Mouse (Mus musculus): Measurements from ENCODE around the gene Mtf2.
A peak's percentile ranks its signal among the peaks of the same experiment; 100 is the strongest.
"Not testable (repeated sequence)": the region's sequence is repeated elsewhere in the genome, so short reads cannot be mapped to it uniquely, and the experiment has no call there.

Gene Mtf2

DNA sequence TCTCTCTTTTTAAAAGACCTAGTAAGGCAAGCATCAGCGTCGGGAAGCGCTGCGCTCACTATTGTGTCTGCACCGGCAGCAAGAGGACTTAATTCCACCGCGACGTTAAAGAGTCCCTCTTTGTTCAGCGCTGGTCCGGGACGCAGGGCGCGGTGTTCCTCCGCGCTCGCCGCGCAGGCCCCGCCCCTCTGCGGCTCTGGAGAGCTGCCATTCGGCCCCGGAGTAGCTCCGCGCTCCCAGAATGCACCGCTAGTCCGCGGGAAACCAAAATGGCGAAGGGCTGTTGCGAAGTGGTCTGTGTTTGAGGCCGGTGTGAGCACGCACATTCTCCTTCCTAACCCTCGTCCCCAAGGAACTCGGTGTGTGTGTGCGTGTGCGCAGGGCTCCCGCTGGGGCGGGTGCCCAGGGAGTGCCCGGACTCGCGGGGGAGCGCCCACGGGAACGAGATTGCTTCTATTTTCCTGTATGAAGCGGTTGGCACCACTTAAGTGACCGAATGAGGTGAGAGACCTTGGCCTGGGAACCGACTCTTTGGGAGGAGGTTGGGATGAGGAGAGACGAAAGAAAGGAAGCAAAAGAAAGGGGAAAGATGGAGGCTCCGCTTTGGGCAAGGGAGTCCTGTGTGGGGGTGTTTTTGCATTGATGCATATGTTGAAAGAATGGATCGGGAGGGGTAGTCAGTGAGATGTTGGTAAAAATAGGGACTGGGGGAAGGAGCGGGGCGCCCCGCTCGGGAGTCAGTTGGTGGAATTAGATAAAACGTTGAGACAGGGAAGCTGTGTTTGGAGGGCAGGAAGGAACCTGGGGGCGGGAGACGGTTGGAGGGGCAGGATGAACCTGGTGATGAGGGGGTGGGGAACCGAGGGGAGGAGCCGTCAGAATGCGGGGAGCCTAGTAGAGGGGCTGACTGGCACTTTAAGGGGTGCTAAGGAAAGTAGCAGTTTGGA, at the start of gene Mtf2:
Gene Mtf2, plus strand, starts transcription at position 210 of the 947 bp plus-strand sequence.
- DNase-seq (ENCODE audit: low spot score in 2 of 2) = peak; percentile 96

GRCm38 (mm10) chr5:108017232-108017631, 48.2 kb upstream of the Mtf2 start:
- no peak for DNase-seq (ENCODE audit: low spot score in 2 of 2)

DNA sequence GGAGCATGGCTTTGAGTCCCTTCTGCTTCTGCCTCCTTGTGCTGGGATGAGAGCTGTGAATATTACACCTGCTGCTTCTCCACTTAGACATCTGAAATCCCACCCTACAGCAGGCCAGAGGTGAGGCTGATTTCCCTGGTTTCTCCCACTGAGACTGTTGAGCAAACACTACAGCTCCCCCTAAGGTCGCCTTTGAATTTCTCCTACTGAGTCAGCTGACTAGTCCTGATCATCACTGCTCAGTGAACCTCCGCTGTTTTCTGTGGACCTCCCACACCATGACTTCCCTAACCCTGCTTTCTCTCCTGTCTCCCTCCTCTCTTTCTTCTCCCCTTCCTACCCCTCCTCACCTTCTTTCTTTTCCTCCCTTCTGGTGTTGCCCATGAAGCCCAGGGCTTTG, 46.1 kb upstream of the Mtf2 start:
- no peak for DNase-seq (ENCODE audit: low spot score in 2 of 2)

DNA sequence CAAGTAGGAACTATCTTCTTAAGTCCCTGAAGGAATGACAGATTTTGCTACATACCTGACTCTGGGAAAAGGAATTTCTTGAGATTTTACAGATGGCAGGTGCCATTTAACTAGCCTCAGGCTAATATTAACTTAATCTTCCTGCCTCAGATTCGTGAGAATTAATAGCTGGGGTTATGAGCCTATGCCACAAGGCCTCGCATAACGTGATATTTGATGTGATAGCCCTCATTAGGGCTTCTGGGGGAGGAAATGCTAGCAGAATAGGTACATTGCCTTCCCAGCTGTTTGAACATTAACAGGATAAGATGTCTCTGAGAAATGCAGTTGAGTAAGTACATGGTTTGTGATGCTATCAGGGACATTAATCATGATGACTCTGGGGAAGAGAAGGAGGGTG, 44.1 kb upstream of the Mtf2 start:
- DNase-seq (ENCODE audit: low spot score in 2 of 2) = no peak

DNA sequence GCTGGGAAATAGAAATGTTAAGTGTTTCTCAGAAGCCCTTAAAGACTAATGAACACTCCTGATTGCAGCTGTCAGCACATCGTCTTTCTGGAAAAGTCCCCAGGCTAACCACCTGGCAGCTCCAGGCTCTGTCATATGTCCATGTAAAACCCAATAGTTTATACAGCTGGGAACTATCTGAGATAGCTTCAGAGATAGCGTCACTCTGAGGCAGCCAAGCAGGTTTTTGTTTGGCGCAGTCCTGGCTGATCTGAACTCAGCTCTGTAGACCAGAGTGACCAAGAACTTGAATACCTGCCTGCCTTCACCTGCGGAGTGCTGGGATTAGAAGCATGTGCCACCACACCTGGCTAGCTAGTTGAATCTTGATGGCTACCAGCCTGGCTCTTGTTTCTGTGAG, 37.2 kb upstream of the Mtf2 start:
- DNase-seq (ENCODE audit: low spot score in 2 of 2) = no peak

DNA sequence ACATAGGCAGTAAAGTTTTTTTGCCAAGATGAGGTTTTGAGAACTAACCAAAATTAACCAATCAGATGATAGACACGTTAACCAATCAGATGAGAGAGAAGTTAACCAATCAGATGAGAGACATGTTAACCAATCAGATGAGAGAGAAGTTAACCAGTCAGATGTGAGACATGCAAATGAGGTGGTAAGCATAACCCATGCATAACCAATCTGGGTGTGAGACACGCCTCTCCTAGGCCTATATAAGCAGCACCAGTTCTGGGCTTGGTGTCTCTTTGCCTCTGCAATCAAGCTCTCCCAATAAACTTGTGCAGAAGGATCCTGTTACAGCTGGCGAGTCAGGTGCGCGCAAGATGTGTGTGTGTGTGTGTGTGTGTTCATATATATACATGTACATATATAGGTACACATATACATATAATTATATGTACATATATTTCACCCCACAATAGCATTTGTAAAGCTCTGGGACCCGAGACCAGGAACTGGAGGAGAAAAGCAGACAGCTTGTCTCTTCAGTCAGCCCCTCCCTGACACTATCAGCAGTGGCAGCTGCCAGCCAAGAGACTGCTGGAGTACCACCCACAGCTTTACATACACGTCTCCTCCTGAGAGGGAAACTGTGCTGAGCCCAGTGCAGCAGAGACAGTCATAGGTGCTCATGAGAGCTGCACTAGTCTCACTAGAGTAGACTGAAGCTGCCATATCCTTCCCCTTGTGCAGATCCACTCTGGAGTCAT, 36.5 kb upstream of the Mtf2 start:
- DNase-seq (ENCODE audit: low spot score in 2 of 2) = not testable (repeated sequence)

DNA sequence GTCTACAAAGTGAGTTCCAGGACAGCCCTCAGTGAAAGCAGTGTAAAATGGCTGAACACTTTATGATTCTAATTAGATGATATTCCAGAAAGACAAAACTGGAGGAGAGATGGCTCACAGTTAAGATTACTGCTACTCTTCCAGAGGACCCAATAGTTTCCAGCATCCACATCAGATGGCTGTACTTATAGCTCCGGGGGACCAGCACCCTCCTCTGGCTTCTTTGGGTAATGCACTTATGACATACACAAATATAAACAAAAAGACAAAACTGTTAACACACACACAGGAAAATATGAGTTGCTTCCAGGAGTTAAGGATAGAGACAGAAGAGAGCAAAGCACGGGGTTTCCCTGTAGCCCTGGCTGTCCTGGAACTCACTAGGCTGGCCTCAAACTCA, 35.5 kb upstream of the Mtf2 start:
- DNase-seq (ENCODE audit: low spot score in 2 of 2) = no peak

DNA sequence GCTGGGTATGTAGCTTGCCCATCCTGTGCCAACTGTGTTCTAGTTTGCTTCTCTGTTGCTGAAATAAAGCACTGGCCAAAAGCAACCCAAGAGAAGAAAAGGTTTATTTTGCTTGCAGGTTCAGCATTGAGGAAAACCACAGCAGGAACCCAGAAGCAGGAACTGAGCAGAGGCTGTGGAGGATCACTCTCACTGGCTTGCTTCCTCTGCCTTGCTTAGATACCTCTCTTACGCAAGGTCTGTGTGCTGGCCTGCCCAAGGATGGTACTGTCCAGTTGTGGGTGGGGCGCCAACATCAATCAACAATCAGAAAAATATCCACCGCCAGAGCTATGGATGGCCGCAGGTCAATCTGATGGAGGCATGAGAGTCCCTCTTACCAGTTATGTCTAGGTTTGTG, 34.2 kb upstream of the Mtf2 start:
- DNase-seq (ENCODE audit: low spot score in 2 of 2) = no peak

- DNase-seq (ENCODE audit: low spot score in 2 of 2) = no peak
Observed at GRCm38 (mm10) chr5:108034194-108034593, 31.3 kb upstream of the Mtf2 start.

DNA sequence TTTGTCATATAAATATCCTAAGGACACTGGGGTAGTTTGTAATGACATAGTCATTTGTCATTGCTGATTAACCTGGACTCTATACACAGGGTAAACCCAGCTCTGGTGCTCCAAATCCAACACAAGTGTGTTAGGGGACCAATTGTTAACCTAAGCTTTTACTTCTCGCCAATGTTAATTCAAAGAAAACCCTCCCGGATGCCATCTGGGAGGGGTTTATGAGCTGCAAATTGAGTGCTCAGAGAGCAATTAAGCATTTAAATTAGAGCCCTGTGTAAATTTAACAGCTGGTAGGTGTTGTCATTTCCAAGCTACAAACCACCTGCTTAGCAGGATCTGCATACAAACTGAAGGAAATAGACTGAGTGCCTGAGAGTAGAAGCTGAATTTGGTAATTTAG, 30.0 kb upstream of the Mtf2 start:
- DNase-seq (ENCODE audit: low spot score in 2 of 2) = no peak

DNA sequence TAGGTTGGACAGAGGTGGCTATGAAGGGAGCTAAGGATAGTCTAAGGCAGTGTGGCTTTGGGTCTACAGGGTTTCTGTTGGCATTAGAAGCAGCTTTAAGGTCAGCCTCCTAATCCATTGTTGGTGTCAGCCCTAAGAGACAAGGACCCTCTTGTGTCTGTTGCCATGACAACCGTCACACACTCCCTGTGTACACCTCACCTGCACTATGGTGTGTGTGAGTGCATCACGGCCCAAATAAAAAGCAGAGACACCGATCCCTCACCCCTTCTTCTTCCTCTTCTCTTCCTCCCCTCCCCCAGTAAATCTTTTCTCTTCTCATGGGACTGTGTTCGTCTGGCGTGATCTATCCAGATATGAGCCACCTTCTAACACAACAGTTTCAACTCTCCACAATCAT, 23.4 kb upstream of the Mtf2 start:
- no peak for DNase-seq (ENCODE audit: low spot score in 2 of 2)

DNA sequence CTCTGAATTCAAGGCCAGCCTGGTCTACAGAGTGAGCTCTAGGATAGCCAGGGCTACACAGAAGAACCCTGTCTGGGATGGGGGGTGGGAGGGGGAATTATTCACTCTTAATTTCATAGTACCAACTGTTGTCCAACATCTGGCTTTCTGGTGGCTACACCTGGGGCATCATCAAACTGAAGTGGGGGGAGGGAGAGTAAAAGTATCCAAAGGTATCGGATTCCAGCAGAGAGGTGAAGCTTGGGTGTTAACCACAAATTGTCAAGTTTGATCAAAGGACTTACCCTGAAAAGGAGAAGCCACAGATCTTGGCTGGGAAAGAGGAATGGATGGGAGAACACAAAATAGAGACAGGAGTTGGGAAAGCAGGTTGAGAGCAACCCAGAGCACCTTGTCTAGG, 21.6 kb upstream of the Mtf2 start:
- no peak for DNase-seq (ENCODE audit: low spot score in 2 of 2)

- no peak for DNase-seq (ENCODE audit: low spot score in 2 of 2)
Observed at GRCm38 (mm10) chr5:108049711-108050268, 15.7 kb upstream of the Mtf2 start.

DNA sequence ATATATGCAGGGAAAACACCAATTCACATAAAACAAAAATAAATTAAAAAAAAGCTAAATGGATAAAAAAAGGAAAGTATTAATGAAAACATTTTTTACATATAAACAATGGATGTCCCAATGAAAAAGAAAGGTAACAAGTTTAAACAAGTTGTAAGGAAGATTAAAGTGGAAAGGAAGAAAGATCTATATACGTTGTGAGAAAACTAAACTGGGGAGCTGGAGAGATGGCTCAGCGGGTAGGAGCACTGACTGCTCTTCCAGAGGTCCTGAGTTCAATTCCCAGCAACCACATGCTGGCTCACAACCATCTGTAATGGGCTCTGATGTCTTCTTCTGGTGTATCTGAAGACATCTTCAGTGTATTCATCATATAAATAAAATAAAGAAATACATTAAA, 14.4 kb upstream of the Mtf2 start:
- no peak for DNase-seq (ENCODE audit: low spot score in 2 of 2)

DNA sequence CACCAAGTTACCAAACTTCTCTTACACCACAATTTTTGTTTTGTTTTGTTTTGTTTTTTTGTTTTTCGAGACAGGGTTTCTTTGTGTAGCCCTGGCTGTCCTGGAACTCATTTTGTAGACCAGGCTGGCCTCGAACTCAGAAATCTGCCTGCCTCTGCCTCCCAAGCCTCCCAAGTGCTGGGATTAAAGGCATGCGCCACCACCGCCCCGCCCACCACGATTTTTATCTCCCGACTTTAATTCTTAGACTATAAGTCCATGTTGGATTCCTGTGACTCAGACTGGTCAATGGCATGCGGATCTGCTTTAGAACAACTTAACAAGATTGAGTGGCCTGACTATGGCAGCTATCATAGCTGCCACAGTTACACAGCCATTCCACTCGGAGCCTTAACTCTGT, 13.7 kb upstream of the Mtf2 start:
- DNase-seq (ENCODE audit: low spot score in 2 of 2) = not testable (repeated sequence)

DNA sequence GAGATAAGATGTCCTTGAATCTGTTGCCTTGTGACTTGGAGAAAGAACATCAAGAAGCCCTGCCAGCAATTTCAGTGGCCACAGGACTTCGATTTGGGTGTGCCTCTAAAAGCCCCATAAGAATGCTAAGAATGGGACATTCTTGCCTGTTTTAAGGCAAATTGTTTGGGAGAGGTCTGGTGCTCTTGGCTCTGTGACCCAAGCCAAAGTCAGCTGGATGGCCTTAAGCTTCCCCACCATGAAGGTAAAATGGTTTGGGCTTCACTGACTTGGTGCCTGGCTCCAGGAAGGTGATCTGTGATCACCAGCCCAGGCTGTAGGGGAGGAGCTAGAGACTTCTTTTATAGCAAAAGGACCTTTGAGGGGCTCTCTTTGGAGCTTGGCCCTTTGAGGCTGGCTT, 13.3 kb upstream of the Mtf2 start:
- no peak for DNase-seq (ENCODE audit: low spot score in 2 of 2)

GRCm38 (mm10) chr5:108053566-108053965, 11.9 kb upstream of the Mtf2 start:
- DNase-seq (ENCODE audit: low spot score in 2 of 2) = no peak

- no peak for DNase-seq (ENCODE audit: low spot score in 2 of 2)
Observed at GRCm38 (mm10) chr5:108060413-108060812, 5.1 kb upstream of the Mtf2 start.

GRCm38 (mm10) chr5:108072301-108072700, 6.8 kb downstream of the Mtf2 start:
- no peak for DNase-seq (ENCODE audit: low spot score in 2 of 2)

DNA sequence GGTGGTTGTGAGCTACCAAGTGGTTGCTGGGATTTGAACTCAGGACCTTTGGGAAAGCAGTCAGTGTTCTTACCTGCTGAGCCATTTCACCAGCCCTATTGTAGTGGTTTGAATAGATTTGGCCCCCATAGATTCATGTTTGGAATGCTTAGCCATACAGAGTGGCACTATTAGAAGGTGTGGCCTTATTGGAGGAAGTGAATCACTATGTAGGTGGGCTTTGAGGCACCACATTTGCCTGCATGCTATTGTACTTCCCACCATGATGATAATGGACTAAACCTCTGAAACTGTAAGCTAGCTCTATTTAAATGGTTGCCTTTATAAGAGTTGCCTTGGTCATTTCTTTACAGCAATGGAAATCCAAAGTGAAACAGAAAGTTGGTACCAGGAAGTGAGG, 10.8 kb downstream of the Mtf2 start:
- no peak for DNase-seq (ENCODE audit: low spot score in 2 of 2)

GRCm38 (mm10) chr5:108076833-108077540, 11.5 kb downstream of the Mtf2 start:
- no peak for DNase-seq (ENCODE audit: low spot score in 2 of 2)

- no peak for DNase-seq (ENCODE audit: low spot score in 2 of 2)
Observed at GRCm38 (mm10) chr5:108079603-108080002, 14.1 kb downstream of the Mtf2 start.

All from urinary bladder, postnatal 4 days (tissue).